Comparison of ENCODE assay signal across 21 mouse cellular contexts in genomic region chr4:118387316-118387715, GRCm38 (mm10).
"Had no signal": no experiment of that assay in that cellular context is flagged by ENCODE, and none has a peak within 500 bp of the region (broad histone marks: within the 10 kb centered on the region; RNA-seq: fewer than 3 reads in every experiment).

No protein-coding gene starts in this region.

- H3K27ac ChIP-seq: kidney, embryonic 15.5 days; left cerebral cortex, adult 2 months; limb, embryonic 12.5 days; liver, embryonic 12.5 days; liver, embryonic 15.5 days; lung, embryonic 15.5 days; midbrain, embryonic 12.5 days; midbrain, embryonic 15.5 days; neural tube, embryonic 13.5 days; stomach, embryonic 15.5 days had no signal

- H3K9ac ChIP-seq: kidney, embryonic 15.5 days; limb, embryonic 12.5 days; liver, embryonic 12.5 days; liver, embryonic 15.5 days; lung, embryonic 15.5 days; midbrain, embryonic 12.5 days; midbrain, embryonic 15.5 days; neural tube, embryonic 13.5 days; stomach, embryonic 15.5 days had no signal

- H3K4me1 ChIP-seq: kidney, embryonic 15.5 days; limb, embryonic 12.5 days; liver, embryonic 12.5 days; liver, embryonic 15.5 days; lung, embryonic 15.5 days; midbrain, embryonic 12.5 days; midbrain, embryonic 15.5 days; neural tube, embryonic 13.5 days; stomach, embryonic 15.5 days had no signal

- H3K4me2 ChIP-seq: kidney, embryonic 15.5 days; limb, embryonic 12.5 days; liver, embryonic 12.5 days; liver, embryonic 15.5 days; lung, embryonic 15.5 days; midbrain, embryonic 12.5 days; midbrain, embryonic 15.5 days; neural tube, embryonic 13.5 days; stomach, embryonic 15.5 days had no signal

- DNase-seq: kidney, adult 11 months; kidney, adult 8-10 months; kidney, postnatal 10 days; kidney, postnatal 36 days; layer of hippocampus, postnatal 36 days; liver; retina, postnatal 1 day; right cerebral cortex, postnatal 25 days; spleen, adult 18-20 months; thymus, postnatal 25 days had no signal

- ATAC-seq: liver, embryonic 12.5 days; midbrain, embryonic 15.5 days had no signal

- H3K4me3 ChIP-seq: kidney, embryonic 15.5 days; left cerebral cortex, adult 2 months; limb, embryonic 12.5 days; liver, embryonic 12.5 days; liver, embryonic 15.5 days; lung, embryonic 15.5 days; midbrain, embryonic 12.5 days; midbrain, embryonic 15.5 days; myocyte; neural tube, embryonic 13.5 days; stomach, embryonic 15.5 days had no signal

- H3K27me3 ChIP-seq: kidney, embryonic 15.5 days; limb, embryonic 12.5 days; liver, embryonic 12.5 days; liver, embryonic 15.5 days; lung, embryonic 15.5 days; midbrain, embryonic 12.5 days; midbrain, embryonic 15.5 days; neural tube, embryonic 13.5 days; stomach, embryonic 15.5 days had no signal

- H3K9me3 ChIP-seq: kidney, embryonic 15.5 days; limb, embryonic 12.5 days; liver, embryonic 12.5 days; liver, embryonic 15.5 days; lung, embryonic 15.5 days; midbrain, embryonic 12.5 days; midbrain, embryonic 15.5 days; neural tube, embryonic 13.5 days; stomach, embryonic 15.5 days had no signal
